Mouse (Mus musculus): ENCODE results near the gene Rnf38. TPM values are rescaled to one million over a fixed set of nuclear protein-coding genes. Genes with fewer than 3 reads are reported as not detected.

The Rnf38 gene
- polyA plus RNA-seq, 1 experiment from 2014 or later: 28.7 TPM

DNA sequence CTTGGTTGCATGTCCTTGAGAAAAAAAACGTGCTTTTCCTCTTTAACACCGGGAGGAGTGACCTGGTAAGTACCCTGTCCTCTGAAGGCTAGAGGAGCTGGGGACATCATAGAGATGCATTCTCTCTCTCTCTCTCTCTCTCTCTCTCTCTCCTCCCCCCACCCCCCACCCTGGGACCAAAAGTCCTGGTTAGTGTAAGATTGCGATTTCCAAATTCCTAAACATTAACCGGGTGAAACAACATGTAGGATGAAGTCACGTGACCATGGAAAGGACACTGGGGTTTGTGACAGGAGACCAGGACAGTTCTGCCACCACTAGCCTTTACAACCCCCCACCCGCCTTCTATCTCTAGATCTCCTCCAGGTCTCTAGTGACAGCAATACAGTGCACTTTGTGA is 19.6 kb upstream of the Rnf38 start:
- no peak overlapping the region for H3K9ac ChIP-seq (ENCODE audit: low read depth, low read length)
- no peak overlapping the region for H3K27ac ChIP-seq (ENCODE audit: low read depth, low read length)
- no peaks in the 10 kb centered on the region for H3K36me3 ChIP-seq (ENCODE audit: control insufficient read depth, insufficient read depth, low read length)
- WGBS (ENCODE audit: insufficient replicate concordance): 4% methylated on average over 6 of the region's 6 CpGs
- H3K4me1 ChIP-seq (ENCODE audit: control insufficient read depth, insufficient read depth, low read length): peaks cover 11% of the 10 kb centered on the region; the same call in 1 of the 2 replicates
- H3K9me3 ChIP-seq (replicated peaks; ENCODE audit: control insufficient read depth, low read length): no peaks in the 10 kb centered on the region
- peak overlapping the region; percentile 56 for H3K4me2 ChIP-seq
- peak overlapping the region; percentile 21 for H3K4me3 ChIP-seq (ENCODE audit: low read depth, low read length)
- ATAC-seq (replicated peaks; ENCODE audit: insufficient number of reproducible peaks, low FRiP score, low TSS enrichment): no peak
- no peaks in the 10 kb centered on the region for H3K27me3 ChIP-seq (ENCODE audit: control insufficient read depth, insufficient read depth, low read length)

DNA sequence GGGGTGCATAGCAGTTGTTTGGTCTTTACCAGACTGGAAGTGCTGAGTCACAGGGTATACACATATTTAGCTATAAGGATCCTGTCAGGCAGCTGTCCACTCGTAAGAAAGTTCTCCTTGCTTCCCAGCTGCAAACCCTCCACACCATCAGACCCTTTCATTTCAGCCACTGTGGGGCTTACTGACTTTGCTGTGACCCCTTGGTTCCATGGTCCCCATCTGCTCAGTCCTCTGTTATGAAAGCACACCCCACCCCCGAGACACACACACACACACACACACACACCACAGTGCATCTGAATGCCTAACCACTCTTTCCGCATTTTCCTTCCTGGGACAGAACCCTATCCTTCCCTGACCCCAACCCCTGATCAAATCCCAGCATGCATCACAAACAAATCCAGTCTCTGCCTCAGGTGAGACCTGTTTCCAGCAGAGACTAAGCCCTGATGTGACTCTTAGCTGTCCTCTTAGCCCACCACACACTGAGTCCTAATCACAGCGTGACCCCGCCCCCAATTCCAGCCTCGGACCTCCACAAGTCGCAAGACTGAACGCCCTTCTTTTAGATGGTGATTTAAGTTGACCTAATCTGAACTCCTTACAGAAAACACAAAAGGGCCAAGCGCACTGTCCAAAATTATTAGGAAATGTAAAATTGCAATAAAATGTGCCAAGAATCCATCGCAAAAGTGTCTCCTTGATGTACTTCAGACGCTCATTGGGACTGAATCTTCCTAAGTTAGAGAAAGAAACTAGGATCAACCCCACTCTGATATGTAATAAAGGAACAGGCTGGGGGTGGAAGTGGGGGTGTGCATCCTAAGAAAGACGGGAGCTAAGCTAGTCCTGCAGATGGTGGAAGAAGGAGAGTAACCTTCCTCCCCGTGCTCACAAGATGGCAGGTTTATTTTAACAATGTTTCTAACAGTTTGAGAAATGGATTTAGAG is 18.7 kb upstream of the Rnf38 start:
- peak overlapping the region; percentile 56 for H3K4me2 ChIP-seq
- peaks cover 18% of the 10 kb centered on the region; the same call in 1 of the 2 replicates for H3K4me1 ChIP-seq (ENCODE audit: control insufficient read depth, insufficient read depth, low read length)
- no peaks in the 10 kb centered on the region for H3K27me3 ChIP-seq (ENCODE audit: control insufficient read depth, insufficient read depth, low read length)
- peak overlapping the region; percentile 21 for H3K4me3 ChIP-seq (ENCODE audit: low read depth, low read length)
- H3K27ac ChIP-seq (ENCODE audit: low read depth, low read length): no peak overlapping the region
- no peak for ATAC-seq (replicated peaks; ENCODE audit: insufficient number of reproducible peaks, low FRiP score, low TSS enrichment)
- no peaks in the 10 kb centered on the region for H3K36me3 ChIP-seq (ENCODE audit: control insufficient read depth, insufficient read depth, low read length)
- H3K9ac ChIP-seq (ENCODE audit: low read depth, low read length): no peak overlapping the region
- H3K9me3 ChIP-seq (replicated peaks; ENCODE audit: control insufficient read depth, low read length): no peaks in the 10 kb centered on the region
- 5% methylated on average over 13 of the region's 13 CpGs for WGBS (ENCODE audit: insufficient replicate concordance)

DNA sequence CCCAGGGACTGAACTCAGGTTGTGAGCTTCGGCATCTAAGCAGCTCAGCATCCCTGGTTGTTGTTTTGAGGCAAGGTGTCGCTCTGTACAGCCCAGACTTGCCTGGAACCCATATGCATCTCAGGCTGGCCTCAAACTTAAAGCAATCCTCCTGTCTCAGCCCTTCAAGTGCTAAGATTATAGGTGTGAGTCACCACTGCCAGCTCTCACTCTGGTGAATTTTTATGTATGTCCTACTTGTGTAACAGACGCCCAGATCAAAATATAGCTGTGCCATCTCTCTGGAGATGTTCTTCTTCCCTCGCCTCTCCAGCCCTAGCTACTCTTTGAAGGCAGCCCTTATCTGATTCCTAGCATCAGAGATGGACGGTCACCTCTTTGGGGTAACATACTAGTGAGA is 17.9 kb upstream of the Rnf38 start:
- Histone ChIP-seq H3K27ac (ENCODE audit: low read depth, low read length) (no peak overlapping the region), H3K36me3 (ENCODE audit: control insufficient read depth, insufficient read depth, low read length) (no peaks in the 10 kb centered on the region), H3K4me1 (ENCODE audit: control insufficient read depth, insufficient read depth, low read length) (peaks cover 18% of the 10 kb centered on the region; the same call in 1 of the 2 replicates), H3K27me3 (ENCODE audit: control insufficient read depth, insufficient read depth, low read length) (no peaks in the 10 kb centered on the region), H3K9me3 (replicated peaks; ENCODE audit: control insufficient read depth, low read length) (no peaks in the 10 kb centered on the region), H3K9ac (ENCODE audit: low read depth, low read length) (no peak overlapping the region), H3K4me2 (no peak overlapping the region), H3K4me3 (ENCODE audit: low read depth, low read length) (no peak overlapping the region)
- no peak for ATAC-seq (replicated peaks; ENCODE audit: insufficient number of reproducible peaks, low FRiP score, low TSS enrichment)
- 64% methylated on average over 5 of the region's 5 CpGs for WGBS (ENCODE audit: insufficient replicate concordance)

DNA sequence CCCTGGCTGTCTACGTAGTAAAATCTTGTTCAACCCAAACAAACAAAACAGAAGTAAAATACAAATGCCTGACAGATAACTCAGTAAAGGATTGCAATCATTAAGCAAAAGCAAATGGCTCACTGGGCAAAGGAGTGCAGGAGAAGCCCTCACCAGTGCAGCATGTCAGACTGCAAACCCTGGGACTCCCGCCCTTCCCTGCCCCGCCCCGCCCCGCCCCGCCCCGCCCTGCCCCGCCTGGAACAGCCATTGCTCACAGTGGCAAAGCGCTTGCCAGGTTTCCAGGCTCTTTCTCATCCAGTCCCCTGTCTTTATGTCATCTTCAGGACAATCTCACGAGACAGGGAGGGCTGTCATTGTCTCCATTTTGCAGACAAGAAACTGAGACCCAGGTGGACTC is 16.1 kb upstream of the Rnf38 start:
- H3K27ac ChIP-seq (ENCODE audit: low read depth, low read length): no peak overlapping the region
- no peaks in the 10 kb centered on the region for H3K27me3 ChIP-seq (ENCODE audit: control insufficient read depth, insufficient read depth, low read length)
- H3K36me3 ChIP-seq (ENCODE audit: control insufficient read depth, insufficient read depth, low read length): no peaks in the 10 kb centered on the region
- no peak overlapping the region for H3K9ac ChIP-seq (ENCODE audit: low read depth, low read length)
- no peak for ATAC-seq (replicated peaks; ENCODE audit: insufficient number of reproducible peaks, low FRiP score, low TSS enrichment)
- H3K4me1 ChIP-seq (ENCODE audit: control insufficient read depth, insufficient read depth, low read length): peaks cover 18% of the 10 kb centered on the region; the same call in 1 of the 2 replicates
- 3% methylated on average over 10 of the region's 10 CpGs for WGBS (ENCODE audit: insufficient replicate concordance)
- H3K4me2 ChIP-seq: peak overlapping the region; percentile 42
- H3K4me3 ChIP-seq (ENCODE audit: low read depth, low read length): no peak overlapping the region
- no peaks in the 10 kb centered on the region for H3K9me3 ChIP-seq (replicated peaks; ENCODE audit: control insufficient read depth, low read length)

DNA sequence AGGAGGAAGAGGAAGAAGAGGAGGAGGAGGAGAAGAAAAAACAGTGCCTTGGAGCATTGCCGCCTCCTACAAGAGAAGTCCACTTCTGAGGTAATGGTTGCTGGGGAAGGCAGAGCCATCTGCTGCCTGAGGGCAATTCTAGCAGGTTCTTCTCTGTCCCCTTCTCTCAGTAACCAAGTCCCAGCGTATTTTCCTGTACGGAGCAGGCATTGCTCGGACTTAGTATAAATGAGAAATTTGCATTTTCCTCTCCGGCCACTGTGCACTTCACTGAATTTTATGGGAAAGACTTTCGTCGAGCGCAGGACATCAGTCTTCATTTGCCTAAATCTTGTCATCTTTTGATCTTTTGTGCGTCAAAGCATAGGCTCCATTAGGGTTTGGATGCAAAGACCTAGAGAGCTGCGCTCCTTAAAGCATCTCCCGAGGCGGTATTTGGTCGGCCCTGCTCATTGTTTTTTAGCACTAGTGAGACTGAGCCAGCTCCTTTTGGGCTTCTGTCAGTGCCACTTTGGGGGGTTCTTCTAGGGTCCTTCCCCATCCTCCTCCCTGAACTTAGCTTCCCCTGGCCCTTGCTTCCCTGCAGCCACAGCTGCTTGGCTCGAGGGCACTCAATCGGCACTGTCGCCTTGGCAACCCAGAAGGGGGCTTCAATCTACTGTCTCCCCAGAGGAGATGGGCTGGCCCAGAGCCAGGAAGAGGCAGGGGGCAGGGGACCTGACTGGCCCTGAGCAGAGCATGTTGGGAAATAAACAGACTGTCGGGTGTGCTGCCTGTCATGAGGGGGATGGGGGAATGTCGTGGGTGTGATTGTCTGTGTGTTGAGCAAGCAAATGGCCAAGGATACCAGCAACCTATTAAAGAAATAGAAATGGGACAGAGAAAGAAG is 13.7 kb upstream of the Rnf38 start:
- Histone ChIP-seq H3K4me3 (ENCODE audit: low read depth, low read length) (no peak overlapping the region), H3K9ac (ENCODE audit: low read depth, low read length) (no peak overlapping the region), H3K4me2 (peak overlapping the region; percentile 35), H3K4me1 (ENCODE audit: control insufficient read depth, insufficient read depth, low read length) (peaks cover 9% of the 10 kb centered on the region; the same call in 1 of the 2 replicates), H3K9me3 (replicated peaks; ENCODE audit: control insufficient read depth, low read length) (no peaks in the 10 kb centered on the region), H3K27me3 (ENCODE audit: control insufficient read depth, insufficient read depth, low read length) (no peaks in the 10 kb centered on the region), H3K27ac (ENCODE audit: low read depth, low read length) (no peak overlapping the region), H3K36me3 (ENCODE audit: control insufficient read depth, insufficient read depth, low read length) (no peaks in the 10 kb centered on the region)
- ATAC-seq (replicated peaks; ENCODE audit: insufficient number of reproducible peaks, low FRiP score, low TSS enrichment): no peak
- WGBS (ENCODE audit: insufficient replicate concordance): 19% methylated on average over 18 of the region's 18 CpGs

DNA sequence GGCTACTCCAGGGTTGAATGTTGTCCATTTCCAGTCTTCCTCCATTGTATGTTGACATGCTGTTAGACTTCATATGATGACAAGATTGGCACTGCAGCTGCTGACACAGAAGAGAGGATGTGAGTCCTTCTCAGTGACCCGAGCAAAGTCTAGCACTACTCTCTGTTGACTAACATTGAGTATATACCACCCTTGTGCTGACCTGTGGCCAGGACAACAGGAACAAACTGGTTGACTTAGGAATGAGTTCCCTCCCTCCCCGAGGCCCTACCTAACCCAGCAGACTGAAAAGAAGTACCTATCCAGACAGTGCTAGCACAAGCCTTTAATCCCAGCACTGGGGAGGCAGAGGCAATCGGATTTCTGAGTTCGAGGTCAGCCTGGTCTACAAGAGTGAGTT is 12.7 kb upstream of the Rnf38 start:
- no peak overlapping the region for H3K4me3 ChIP-seq (ENCODE audit: low read depth, low read length)
- H3K4me1 ChIP-seq (ENCODE audit: control insufficient read depth, insufficient read depth, low read length): peaks cover 7% of the 10 kb centered on the region; the same call in 1 of the 2 replicates
- H3K27me3 ChIP-seq (ENCODE audit: control insufficient read depth, insufficient read depth, low read length): no peaks in the 10 kb centered on the region
- no peaks in the 10 kb centered on the region for H3K9me3 ChIP-seq (replicated peaks; ENCODE audit: control insufficient read depth, low read length)
- no peak overlapping the region for H3K27ac ChIP-seq (ENCODE audit: low read depth, low read length)
- no peak for ATAC-seq (replicated peaks; ENCODE audit: insufficient number of reproducible peaks, low FRiP score, low TSS enrichment)
- H3K4me2 ChIP-seq: no peak overlapping the region
- no peaks in the 10 kb centered on the region for H3K36me3 ChIP-seq (ENCODE audit: control insufficient read depth, insufficient read depth, low read length)
- 74% methylated on average over 4 of the region's 4 CpGs for WGBS (ENCODE audit: insufficient replicate concordance)
- H3K9ac ChIP-seq (ENCODE audit: low read depth, low read length): no peak overlapping the region

DNA sequence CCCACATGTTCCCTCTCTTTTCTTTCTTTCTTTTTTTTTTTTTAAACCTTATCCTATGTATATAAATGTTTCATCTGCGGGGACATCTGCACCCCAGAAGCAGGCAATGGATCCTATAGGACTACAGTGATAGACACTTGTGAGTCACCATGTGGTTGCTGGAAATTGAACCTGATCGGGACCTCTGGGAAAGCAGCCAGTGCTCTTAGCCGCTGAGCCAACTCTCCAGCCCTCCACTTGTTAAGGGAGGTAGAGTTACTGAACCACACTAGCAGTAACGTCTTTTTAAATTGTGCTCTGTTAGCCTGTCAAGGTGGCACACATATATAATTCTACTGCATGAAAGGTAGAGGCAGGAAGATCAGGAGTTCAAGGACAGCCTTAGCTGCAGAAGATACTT is 8.0 kb upstream of the Rnf38 start:
- no peaks in the 10 kb centered on the region for H3K36me3 ChIP-seq (ENCODE audit: control insufficient read depth, insufficient read depth, low read length)
- no peaks in the 10 kb centered on the region for H3K9me3 ChIP-seq (replicated peaks; ENCODE audit: control insufficient read depth, low read length)
- H3K27me3 ChIP-seq (ENCODE audit: control insufficient read depth, insufficient read depth, low read length): no peaks in the 10 kb centered on the region
- H3K4me3 ChIP-seq (ENCODE audit: low read depth, low read length): no peak overlapping the region
- no peak overlapping the region for H3K4me2 ChIP-seq
- H3K9ac ChIP-seq (ENCODE audit: low read depth, low read length): no peak overlapping the region
- ATAC-seq (replicated peaks; ENCODE audit: insufficient number of reproducible peaks, low FRiP score, low TSS enrichment): no peak
- 76% methylated on average over 4 of the region's 4 CpGs for WGBS (ENCODE audit: insufficient replicate concordance)
- no peaks in the 10 kb centered on the region for H3K4me1 ChIP-seq (ENCODE audit: control insufficient read depth, insufficient read depth, low read length)
- H3K27ac ChIP-seq (ENCODE audit: low read depth, low read length): no peak overlapping the region

DNA sequence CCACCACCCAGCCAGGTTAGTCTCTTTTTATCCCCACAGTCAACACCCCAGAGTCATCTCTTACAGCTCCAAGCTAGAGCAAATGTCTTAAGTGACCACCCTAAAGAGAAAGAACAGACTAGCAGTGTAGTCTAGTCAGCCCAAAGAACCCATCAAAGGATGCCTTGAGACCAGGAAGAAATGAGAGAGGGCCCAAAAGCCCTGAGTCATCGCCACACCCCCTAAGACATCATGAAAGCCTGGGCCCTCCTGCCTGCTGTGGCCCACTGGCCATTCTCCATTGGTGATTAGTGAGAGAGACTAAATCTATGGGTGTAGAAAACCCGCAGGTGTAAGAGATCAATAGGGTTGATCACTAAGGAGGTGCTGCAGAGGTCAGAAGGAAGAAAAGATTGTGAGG is 2.4 kb upstream of the Rnf38 start:
- H3K36me3 ChIP-seq (ENCODE audit: control insufficient read depth, insufficient read depth, low read length): no peaks in the 10 kb centered on the region
- 76% methylated on average over 2 of the region's 2 CpGs for whole genome bisulfite sequencing (ENCODE audit: insufficient replicate concordance)
- no peaks in the 10 kb centered on the region for H3K9me3 ChIP-seq (replicated peaks; ENCODE audit: control insufficient read depth, low read length)
- no peaks in the 10 kb centered on the region for H3K27me3 ChIP-seq (ENCODE audit: control insufficient read depth, insufficient read depth, low read length)
- no peak overlapping the region for H3K27ac ChIP-seq (ENCODE audit: low read depth, low read length)
- peaks cover 13% of the 10 kb centered on the region for H3K4me1 ChIP-seq (ENCODE audit: control insufficient read depth, insufficient read depth, low read length)
- H3K9ac ChIP-seq (ENCODE audit: low read depth, low read length): no peak overlapping the region
- no peak for ATAC-seq (replicated peaks; ENCODE audit: insufficient number of reproducible peaks, low FRiP score, low TSS enrichment)
- no peak overlapping the region for H3K4me2 ChIP-seq
- H3K4me3 ChIP-seq (ENCODE audit: low read depth, low read length): no peak overlapping the region

Data from heart, embryonic 11.5 days (tissue).